Mouse (Mus musculus): ENCODE results near the gene Tarbp2.

Tarbp2 gene

GRCm38 (mm10) chr15:102520416-102520815, 2.4 kb downstream of the Tarbp2 start:
- in situ Hi-C loops (cut with MboI, MseI) = no loop called here

- in situ Hi-C loops (cut with MboI, MseI) = no loop called here
Observed at GRCm38 (mm10) chr15:102521480-102521879, 3.5 kb downstream of the Tarbp2 start.

GRCm38 (mm10) chr15:102524892-102525485, 7.0 kb downstream of the Tarbp2 start, which contains the start of gene Npff:
Gene Npff (minus strand): TSS chr15:102524942.
- in situ Hi-C loops (cut with MboI, MseI) = no loop called here

DNA sequence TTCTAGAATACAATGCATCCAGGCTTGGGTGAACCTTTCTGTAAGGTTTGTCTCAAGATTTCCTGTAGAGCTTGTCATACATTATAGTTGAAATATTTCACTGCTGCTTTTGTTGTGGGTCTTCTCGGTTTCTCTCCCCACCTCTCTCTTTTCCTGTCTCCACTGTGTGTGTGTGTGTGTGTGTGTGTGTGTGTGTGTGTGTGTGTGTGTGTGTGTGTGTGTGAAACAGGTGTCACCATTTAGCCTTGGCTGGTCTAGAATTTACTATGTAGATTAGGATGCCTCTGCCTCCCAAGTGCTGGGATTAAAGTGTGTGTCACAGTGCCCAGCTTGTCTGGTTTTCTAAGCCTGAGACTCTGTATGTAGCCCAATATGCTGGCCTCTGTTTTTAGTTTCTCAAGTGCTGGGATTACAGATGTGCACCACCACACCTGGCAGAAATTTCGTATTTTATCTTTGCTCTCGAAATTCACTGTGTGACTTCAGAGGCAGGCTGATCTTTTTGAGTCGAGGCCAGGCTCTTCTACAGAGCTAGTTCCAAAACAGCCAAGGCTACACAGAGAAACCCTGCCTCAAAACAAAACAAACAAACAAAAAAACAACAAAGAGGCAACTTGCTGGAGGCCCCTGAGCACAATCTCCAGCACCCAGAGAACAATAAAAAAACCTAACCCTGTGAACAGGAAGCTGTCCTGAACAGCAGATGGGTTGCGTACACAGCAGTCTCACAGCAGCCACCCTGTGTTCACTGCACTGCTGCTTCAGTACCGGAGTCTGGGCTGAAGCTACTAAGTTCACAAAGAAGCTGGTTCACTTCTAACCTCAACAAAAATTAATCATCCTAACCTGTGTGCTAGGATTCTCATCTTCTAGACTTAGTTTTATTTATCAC, 8.4 kb downstream of the Tarbp2 start:
- in situ Hi-C loops (cut with MboI, MseI) = no loop called here

DNA sequence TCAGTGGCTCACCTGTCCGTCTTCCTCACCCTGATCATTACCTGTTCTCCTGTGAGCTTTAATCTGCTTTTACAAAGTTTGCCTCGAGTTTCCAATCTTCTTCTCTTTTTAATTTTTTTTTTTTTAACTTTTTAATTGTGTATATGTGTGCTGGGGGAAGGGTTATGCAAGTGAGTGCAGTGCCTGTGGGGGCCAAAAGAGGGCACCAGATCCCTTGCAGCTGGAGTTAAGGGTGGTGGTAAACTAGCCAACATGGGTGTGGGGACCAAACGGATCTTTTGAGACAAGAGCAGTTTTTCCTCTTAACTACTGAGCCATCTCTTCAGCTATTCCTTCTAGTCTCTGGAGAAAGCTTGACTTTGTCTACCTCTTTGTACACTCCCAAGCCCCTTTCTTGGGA, 9.9 kb downstream of the Tarbp2 start:
- in situ Hi-C loops (cut with MboI, MseI) = no loop called here

GRCm38 (mm10) chr15:102528396-102528795, 10.4 kb downstream of the Tarbp2 start:
- in situ Hi-C loops (cut with MboI, MseI) = no loop called here

DNA sequence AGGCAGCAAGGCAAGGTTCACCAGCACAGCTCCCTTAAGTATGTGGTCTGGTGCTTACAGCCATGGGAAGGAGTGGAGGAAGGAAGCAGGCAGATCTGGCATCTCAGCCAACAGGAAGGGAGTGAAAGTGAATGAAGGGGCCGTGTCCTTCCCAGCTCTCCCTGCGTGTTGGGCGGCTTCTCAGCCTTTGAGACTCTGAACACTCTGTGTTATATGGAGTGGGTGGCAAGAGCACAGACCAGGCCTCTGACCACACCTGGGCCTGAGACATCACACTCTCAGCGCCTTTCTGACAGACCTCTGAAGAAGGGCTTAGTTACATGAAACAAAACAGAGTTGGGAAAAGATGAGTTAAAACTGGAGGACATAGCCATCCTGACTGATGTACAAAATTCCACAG, 12.6 kb downstream of the Tarbp2 start:
- in situ Hi-C loops (cut with MboI, MseI) = no loop called here

DNA sequence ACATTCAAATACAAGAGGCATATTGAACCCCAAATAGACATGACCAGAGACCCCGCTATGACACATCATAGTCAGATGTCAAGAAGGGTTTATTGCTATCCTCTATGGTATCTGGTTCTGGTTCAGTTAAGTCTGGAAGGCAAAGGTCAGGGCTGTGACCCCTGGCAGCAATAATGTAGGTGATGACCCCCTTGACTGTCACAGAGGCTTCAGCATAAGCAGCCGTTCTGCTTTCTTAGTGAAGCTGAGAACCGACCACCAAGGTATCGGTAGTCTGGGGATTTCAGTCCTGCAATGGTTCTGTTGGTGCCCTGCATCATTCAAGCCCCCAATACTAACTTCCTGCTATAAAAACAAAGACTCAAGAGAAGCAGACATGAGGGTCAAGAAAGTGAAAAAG, 13.6 kb downstream of the Tarbp2 start:
- in situ Hi-C loops (cut with MboI, MseI) = no loop called here

GRCm38 (mm10) chr15:102532106-102532900, 14.3 kb downstream of the Tarbp2 start:
- in situ Hi-C loops (cut with MboI, MseI) = no loop called here

- in situ Hi-C loops (cut with MboI, MseI) = no loop called here
Observed at GRCm38 (mm10) chr15:102533926-102534325, 15.9 kb downstream of the Tarbp2 start.

- in situ Hi-C loops (cut with MboI, MseI) = no loop called here
Observed at GRCm38 (mm10) chr15:102544801-102545200, 26.8 kb downstream of the Tarbp2 start.

- in situ Hi-C loops (cut with MboI, MseI) = no loop called here
Observed at GRCm38 (mm10) chr15:102546246-102546645, 28.3 kb downstream of the Tarbp2 start.

DNA sequence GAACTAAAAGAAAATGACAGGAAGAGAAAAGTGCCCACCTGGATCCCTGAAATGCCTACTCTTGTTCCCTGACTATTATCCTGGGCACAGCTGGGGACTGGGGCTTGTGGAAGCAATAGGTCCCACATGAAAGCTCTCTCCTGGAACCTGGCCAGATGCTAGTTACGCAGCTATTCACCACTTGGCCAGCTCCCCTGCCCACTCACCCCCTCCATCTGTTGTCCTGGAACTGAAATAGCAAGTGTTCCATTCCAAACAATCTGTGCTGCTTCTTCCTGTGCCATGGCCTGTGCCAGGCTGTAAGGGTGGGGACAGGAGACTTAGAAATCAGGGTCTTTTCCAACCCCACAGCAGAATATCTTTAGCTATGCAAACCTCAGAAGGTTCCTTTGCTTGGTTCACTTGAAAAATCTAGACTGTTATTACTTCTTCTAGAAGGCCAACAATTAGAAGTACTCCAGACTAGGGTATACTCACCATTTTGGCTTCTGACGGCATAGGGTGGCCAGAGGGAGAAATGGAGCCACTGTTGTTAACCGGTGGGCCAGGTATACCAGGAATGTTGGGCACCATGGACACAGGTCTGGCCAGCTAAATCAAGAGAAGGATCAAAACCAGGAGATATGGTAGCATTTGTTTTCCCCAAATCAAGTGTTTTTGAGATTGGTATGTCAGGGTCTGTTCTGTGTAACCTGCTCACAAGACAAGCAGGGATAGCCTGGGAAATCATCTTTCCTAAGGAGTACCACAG, 28.9 kb downstream of the Tarbp2 start:
- in situ Hi-C loops (cut with MboI, MseI) = no loop called here

- in situ Hi-C loops (cut with MboI, MseI) = no loop called here
Observed at GRCm38 (mm10) chr15:102547478-102547877, 29.5 kb downstream of the Tarbp2 start.

- in situ Hi-C loops (cut with MboI, MseI) = no loop called here
Observed at GRCm38 (mm10) chr15:102552599-102552998, 34.6 kb downstream of the Tarbp2 start.

GRCm38 (mm10) chr15:102555581-102555980, 37.6 kb downstream of the Tarbp2 start:
- in situ Hi-C loops (cut with MboI, MseI) = no loop called here

- in situ Hi-C loops (cut with MboI, MseI) = no loop called here
Observed at GRCm38 (mm10) chr15:102557580-102557979, 39.6 kb downstream of the Tarbp2 start.

DNA sequence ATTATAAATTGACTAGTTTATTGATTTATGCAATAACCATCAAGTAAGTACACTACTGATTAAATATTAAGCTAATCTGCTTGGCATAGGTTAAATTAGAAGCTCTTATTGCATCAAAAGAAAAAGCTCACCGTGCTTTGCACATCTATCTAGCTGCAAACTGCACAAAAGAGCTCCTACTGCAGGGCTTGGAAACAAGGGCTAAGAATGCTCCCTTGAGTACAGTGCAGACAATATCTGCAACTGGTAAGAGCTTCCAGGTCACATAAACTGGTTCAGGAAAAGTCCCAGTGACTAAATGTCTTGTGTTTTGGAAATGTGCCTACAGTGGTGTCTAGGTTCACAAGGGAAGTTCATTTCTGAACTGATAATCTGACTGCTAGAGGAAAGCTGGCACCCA, 44.5 kb downstream of the Tarbp2 start:
- in situ Hi-C loops (cut with MboI, MseI) = no loop called here

DNA sequence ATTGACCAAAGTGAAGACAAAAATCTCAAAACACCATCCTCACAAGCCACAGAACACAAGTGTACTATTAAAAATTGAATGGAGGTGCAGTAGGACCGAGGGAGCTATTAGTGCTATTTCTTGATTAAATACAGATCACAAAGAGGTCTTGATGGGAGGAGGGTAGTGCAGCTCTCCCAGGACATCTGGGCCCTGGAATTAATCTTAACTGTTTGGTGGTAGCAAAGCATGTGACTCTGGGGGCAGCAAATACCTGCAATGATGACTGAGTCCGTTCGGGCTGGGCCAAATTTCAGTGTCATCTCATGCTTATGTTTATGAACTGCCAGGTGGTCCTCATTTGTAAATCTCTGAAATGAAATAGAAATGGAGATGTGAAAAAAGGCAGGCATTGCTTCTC, 45.1 kb downstream of the Tarbp2 start:
- in situ Hi-C loops (cut with MboI, MseI) = no loop called here

GRCm38 (mm10) chr15:102563681-102564080, 45.7 kb downstream of the Tarbp2 start:
- in situ Hi-C loops (cut with MboI, MseI) = no loop called here

GRCm38 (mm10) chr15:102567849-102568248, 49.9 kb downstream of the Tarbp2 start:
- in situ Hi-C loops (cut with MboI, MseI) = no loop called here

DNA sequence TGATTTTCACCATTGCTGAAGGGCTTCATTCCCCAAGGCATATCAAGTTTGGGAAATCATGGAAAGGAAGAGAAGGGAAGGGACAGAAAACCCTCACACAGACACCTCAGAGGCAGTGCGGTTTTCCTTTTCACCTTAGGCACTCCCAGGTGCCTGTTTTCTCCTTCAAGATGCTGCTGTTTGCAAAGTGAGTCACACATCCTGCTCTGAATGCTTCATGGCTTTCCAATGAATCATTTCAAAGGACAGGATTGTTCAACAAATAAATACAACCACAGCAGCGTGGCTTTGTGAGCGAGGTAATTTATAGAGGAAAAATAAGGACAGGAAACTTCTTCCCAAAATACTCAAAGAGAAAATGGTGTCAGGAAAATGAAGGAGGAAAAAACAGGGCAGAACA, 54.1 kb downstream of the Tarbp2 start:
- in situ Hi-C loops (cut with MboI, MseI) = no loop called here
